Mouse (Mus musculus): ENCODE results near the gene Cbx3. TPM values are rescaled to one million over a fixed set of nuclear protein-coding genes. Genes with fewer than 3 reads are reported as not detected.

Cbx3 gene
- total RNA-seq (2021): 100 to 1,000 TPM; 109 to 125 TPM
- long read RNA-seq, experiment 1, transcript Cbx3-201 (6 exons, 1,889 nt): major isoform, 175 of 234 reads
- long read RNA-seq, experiment 1, transcript Cbx3-206 (2 exons, 308 nt): minor isoform, 36 of 234 reads
- long read RNA-seq, experiment 1, partial matches to known transcripts: 2 of 234 reads
- long read RNA-seq, experiment 1, other reads (novel, unspliced or antisense): 17 of 234 reads
- long read RNA-seq, experiment 2, transcript Cbx3-201 (6 exons, 1,889 nt): major isoform, 61 of 66 reads
- long read RNA-seq, experiment 2, partial matches to known transcripts: 1 of 66 reads
- long read RNA-seq, experiment 2, other reads (novel, unspliced or antisense): 4 of 66 reads

GRCm38 (mm10) chr6:51470311-51471178, at the start of gene Cbx3:
Cbx3 (plus strand) TSS chr6:51470360.
- peak; percentile 90 for DNase-seq

GRCm38 (mm10) chr6:51423466-51424122, 46.6 kb upstream of the Cbx3 start:
- no peak for DNase-seq

- DNase-seq: no peak
Observed at GRCm38 (mm10) chr6:51424537-51424936, 45.6 kb upstream of the Cbx3 start.

- peak; percentile 85 for DNase-seq
Observed at GRCm38 (mm10) chr6:51432535-51433397, 37.4 kb upstream of the Cbx3 start, which contains the start of gene Nfe2l3. Nfe2l3 (plus strand) TSS chr6:51432670.

GRCm38 (mm10) chr6:51434270-51434669, 35.9 kb upstream of the Cbx3 start:
- no peak for DNase-seq

DNA sequence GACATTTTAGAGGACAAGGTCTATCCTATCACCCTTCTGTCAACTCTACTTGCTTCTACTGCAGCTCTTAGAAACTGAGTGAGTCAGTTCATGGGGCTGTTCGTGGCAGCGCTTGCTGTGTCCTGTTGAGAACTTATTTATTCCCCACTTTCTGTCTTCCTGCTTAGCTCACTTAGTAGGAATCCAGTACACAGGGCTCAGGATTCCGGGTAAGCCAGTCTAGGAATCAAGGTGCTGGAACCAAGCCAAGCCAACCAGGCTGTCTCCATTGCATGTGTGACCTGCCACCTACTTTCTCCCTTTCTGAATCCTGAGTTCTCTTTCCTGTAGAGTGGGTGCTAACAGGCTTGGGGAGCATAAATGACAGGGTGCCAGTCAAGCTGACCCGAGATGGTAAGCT, 32.5 kb upstream of the Cbx3 start:
- peak; percentile 62 for DNase-seq

DNA sequence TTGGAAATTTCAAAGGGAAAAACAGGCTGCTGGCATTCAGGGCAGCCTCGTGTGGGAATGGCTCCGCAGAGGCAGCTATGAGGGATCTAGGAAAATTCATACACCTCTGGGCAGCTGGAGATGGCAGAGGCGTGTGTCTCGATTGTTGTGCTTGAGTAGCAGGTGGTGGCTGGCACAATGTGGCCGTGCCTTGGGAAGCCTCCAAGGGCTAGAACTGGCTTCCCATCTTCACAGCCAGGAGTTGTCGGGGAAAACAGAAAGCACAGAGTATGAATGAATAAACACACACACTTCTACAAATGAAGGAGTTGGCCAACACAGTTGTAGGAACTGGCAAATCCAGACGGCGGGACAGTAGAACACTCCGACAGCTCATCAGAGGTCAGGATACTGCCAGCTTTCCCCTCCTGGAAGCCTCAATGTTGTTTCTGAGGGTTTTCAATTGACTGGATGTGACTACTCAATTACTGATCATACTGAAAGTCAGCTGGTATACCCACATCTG, 31.3 kb upstream of the Cbx3 start:
- no peak for DNase-seq

GRCm38 (mm10) chr6:51442191-51442835, 27.8 kb upstream of the Cbx3 start:
- DNase-seq: no peak

GRCm38 (mm10) chr6:51452927-51453503, 17.1 kb upstream of the Cbx3 start:
- no peak for DNase-seq

GRCm38 (mm10) chr6:51454949-51455348, 15.2 kb upstream of the Cbx3 start:
- DNase-seq: no peak

- no peak for DNase-seq
Observed at GRCm38 (mm10) chr6:51456198-51456597, 14.0 kb upstream of the Cbx3 start.

DNA sequence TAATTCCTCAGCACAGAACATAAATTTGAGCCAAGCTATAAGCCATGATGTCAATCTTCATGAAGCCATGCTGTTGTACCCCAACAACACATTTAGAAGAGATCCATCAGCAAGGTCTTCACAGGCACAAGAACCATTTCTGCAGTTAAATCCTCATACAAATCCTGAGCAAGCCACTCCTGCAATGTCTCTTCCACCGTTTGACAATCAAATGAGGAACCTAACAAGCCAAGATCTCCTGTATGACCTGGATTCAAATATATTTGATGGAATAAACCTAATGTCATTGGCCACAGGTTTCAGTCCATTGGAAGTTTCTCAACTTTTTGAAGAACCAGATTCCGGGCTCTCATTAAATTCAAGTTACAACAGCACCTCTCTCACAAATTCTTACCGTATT, 12.9 kb upstream of the Cbx3 start:
- no peak for DNase-seq

DNA sequence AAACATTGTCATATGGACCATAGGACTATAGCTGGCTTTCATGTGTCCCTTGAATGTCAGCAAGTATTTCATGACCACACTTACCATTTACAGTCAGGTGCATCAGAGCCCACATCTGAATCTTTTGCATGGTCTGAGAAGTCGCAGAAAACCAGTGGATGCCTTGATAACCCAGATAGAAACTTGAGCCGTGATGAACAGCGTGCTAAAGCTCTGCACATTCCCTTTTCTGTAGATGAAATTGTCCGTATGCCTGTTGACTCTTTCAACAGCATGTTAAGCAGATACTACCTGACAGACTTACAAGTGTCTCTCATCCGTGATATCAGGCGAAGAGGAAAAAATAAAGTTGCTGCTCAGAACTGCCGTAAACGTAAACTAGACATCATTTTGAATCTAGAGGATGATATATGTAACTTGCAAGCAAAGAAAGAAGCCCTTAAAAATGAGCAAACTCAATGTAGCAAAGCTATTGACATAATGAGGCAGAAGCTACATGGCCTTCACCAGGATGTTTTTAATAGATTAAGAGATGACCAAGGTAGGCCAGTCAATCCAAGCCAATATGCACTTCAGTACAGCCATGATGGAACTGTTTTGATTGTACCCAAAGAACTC, 12.3 kb upstream of the Cbx3 start:
- no peak for DNase-seq

DNA sequence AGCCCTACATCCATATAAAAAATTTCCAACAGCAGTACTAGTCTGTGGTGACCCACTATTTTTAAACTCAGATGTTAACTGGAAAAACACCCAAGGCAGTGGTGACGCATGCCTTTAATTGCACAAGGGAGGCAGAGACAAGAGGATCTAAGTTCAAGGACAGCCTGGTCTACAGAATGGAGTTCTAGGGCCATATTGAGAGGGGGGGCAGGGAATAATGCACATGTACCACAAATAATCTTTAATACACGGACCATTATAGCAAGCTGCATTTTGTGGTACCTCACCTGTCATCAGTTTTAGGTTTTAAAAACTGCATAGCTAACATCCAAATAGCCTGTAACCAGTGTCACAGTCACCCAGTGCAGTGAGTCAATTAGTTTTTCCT, 11.2 kb upstream of the Cbx3 start:
- peak; percentile 62 for DNase-seq

DNA sequence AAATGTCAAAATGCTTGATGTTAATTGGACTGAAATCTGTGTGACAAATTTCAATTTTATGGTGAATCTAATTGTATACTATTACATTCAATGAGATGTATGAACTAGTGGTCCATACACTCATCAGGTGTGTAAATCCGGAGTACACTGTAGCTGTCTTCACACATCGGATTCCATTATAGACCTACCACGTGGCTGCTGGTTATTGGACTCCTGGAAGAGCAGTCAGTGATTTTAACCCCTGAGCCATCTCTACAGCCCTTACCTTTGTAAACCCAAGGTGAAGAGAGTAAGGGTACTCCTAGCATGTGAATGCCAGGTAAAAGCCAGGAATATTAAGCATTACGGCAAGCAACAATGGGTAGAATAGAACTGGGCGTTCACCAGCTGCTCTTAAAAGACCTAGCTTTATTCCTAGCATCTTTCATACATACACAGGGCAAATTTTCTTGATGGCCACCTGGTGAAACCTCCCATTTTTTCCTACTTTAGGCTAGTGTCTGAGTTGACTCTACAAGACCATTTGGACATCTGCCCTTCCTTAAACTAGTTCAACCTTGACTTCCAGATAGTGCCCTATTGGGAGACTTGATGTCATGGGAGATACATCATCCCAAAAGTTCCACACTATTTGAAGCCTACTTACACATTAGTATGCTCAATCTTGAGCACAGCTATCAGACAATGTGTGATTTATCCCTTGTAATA, 10.7 kb upstream of the Cbx3 start:
- no peak for DNase-seq

DNA sequence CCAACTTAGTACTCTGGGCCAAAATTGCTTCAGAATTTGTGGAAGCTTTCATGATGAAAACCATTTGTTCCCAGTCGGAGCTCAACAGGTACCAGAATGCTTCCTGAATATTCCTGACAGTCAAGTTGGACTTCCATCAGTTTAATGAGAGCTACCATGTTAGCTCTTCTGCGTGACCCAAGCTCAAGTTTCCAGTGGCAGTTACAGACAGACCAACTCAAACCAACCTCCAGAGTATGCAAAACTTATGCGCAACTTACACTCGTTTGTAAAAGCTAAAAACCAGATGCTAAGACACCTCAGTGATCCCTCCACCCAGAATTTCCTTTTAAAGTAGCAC, 10.2 kb upstream of the Cbx3 start:
- no peak for DNase-seq

GRCm38 (mm10) chr6:51460363-51460762, 9.8 kb upstream of the Cbx3 start:
- no peak for DNase-seq

DNA sequence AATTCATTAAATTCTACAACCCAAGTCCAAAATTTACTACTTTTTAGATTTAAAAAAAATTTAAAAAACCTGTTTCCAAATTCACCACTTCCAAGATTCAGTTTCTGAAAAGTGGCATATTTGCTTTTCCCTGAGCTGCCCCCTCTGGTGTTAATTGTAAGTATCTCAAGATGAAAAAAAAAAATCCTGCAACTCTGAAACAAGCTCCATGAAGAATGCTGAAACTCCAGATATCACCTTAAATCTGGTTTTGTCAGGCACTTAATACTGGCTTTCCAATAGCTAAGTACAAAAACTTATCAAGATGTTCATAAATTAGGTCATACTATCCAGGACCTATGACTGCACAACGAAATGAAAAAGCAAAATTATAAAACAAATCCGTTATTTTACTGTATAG, 2.5 kb upstream of the Cbx3 start:
- DNase-seq: no peak

DNA sequence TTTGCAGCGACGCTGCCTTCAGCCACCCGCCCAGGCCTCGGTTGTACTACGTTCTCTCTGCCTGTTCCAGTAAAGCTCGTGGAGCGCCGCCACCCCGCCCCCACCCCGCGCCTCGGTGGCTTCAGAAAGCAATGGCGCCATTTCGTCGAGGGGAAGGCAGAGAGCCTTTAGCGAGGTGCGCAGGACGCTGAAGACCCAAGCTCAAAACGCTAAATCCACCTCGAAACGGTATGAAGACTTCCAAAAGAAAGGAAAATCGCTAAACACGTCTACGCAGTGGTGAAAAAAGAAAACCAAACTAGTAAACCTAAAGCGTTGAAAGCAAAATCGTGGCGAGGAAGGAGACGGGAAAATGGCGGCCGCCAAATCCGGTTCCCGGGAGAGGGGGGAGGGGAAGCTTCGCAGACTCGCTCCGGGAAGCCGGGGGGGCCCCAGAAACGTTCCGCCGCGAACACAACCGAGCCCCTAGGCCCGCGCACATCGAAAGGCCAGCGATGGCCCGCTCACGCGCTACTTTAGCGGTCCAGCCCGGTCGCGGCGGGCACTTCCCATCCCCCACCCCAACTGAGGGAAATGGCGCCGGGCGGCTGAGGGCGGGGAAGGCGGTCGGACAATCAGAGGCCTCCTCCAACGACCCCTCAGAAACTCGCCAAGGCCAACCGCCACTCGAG, 1.1 kb upstream of the Cbx3 start:
- DNase-seq: peak; percentile 85
